Mouse (Mus musculus): ENCODE results near the gene Golgb1. TPM values are rescaled to one million over a fixed set of nuclear protein-coding genes. Genes with fewer than 3 reads are reported as not detected.
A peak's percentile ranks its signal among the peaks of the same experiment; 100 is the strongest.

Gene Golgb1
- polyA plus RNA-seq, 1 experiment from 2014 or later, result 63.9 TPM

- DNase-seq (ENCODE audit: low spot score), result no peak
Measured at GRCm38 (mm10) chr16:36918505-36918904, 43.6 kb downstream of the Golgb1 start.

GRCm38 (mm10) chr16:36920410-36920809, 45.5 kb downstream of the Golgb1 start:
- no peak for DNase-seq (ENCODE audit: low spot score)

GRCm38 (mm10) chr16:36921067-36921613, 46.2 kb downstream of the Golgb1 start:
- DNase-seq (ENCODE audit: low spot score), result no peak

GRCm38 (mm10) chr16:36921980-36922379, 47.0 kb downstream of the Golgb1 start:
- DNase-seq (ENCODE audit: low spot score), result peak; percentile 43

- no peak for DNase-seq (ENCODE audit: low spot score)
Measured at GRCm38 (mm10) chr16:36924312-36924711, 49.4 kb downstream of the Golgb1 start.

- DNase-seq (ENCODE audit: low spot score), result no peak
Measured at GRCm38 (mm10) chr16:36925351-36925750, 50.4 kb downstream of the Golgb1 start.

- no peak for DNase-seq (ENCODE audit: low spot score)
Measured at GRCm38 (mm10) chr16:36925797-36926196, 50.9 kb downstream of the Golgb1 start.

GRCm38 (mm10) chr16:36926514-36927447, 51.8 kb downstream of the Golgb1 start:
- DNase-seq (ENCODE audit: low spot score), result no peak

- peak; percentile 54 for DNase-seq (ENCODE audit: low spot score)
Measured at GRCm38 (mm10) chr16:36927495-36928105, 52.7 kb downstream of the Golgb1 start.

- DNase-seq (ENCODE audit: low spot score), result no peak
Measured at GRCm38 (mm10) chr16:36928106-36928500, 53.2 kb downstream of the Golgb1 start.

GRCm38 (mm10) chr16:36929216-36929615, 54.3 kb downstream of the Golgb1 start:
- no peak for DNase-seq (ENCODE audit: low spot score)

- no peak for DNase-seq (ENCODE audit: low spot score)
Measured at GRCm38 (mm10) chr16:36930231-36931136, 55.5 kb downstream of the Golgb1 start.

- DNase-seq (ENCODE audit: low spot score), result no peak
Measured at GRCm38 (mm10) chr16:36931381-36931780, 56.4 kb downstream of the Golgb1 start.

GRCm38 (mm10) chr16:36931976-36932375, 57.0 kb downstream of the Golgb1 start:
- DNase-seq (ENCODE audit: low spot score), result peak; percentile 72

- DNase-seq (ENCODE audit: low spot score), result no peak
Measured at GRCm38 (mm10) chr16:36932546-36932945, 57.6 kb downstream of the Golgb1 start.

GRCm38 (mm10) chr16:36934131-36934840, 59.3 kb downstream of the Golgb1 start:
- DNase-seq (ENCODE audit: low spot score), result peak; percentile 82

- peak; percentile 90 for DNase-seq (ENCODE audit: low spot score)
Measured at GRCm38 (mm10) chr16:36934841-36935620, 60.1 kb downstream of the Golgb1 start, which contains the start of gene Hcls1. TSS of gene Hcls1 (plus strand) at chr16:36934983.

- DNase-seq (ENCODE audit: low spot score), result no peak
Measured at GRCm38 (mm10) chr16:36935814-36936213, 60.9 kb downstream of the Golgb1 start.

- DNase-seq (ENCODE audit: low spot score), result peak; percentile 22
Measured at GRCm38 (mm10) chr16:36941137-36941727, 66.3 kb downstream of the Golgb1 start.

Data from thymus, postnatal 0 days (tissue).